Mouse (Mus musculus) heart, postnatal 0 days (tissue): ENCODE results near the gene Slc17a5.

Source experiments
- CTCF ChIP-seq: IDR thresholded peaks from 2 replicates; pipeline ENCODE4 v1.5.1; 2016; ENCODE audit warnings: antibody characterized with exemption, control low read depth, low read depth
- EP300 ChIP-seq: IDR thresholded peaks from 2 replicates; pipeline ENCODE4 v1.6.1; 2016; ENCODE audit warnings: antibody characterized with exemption, low read depth

DNA sequence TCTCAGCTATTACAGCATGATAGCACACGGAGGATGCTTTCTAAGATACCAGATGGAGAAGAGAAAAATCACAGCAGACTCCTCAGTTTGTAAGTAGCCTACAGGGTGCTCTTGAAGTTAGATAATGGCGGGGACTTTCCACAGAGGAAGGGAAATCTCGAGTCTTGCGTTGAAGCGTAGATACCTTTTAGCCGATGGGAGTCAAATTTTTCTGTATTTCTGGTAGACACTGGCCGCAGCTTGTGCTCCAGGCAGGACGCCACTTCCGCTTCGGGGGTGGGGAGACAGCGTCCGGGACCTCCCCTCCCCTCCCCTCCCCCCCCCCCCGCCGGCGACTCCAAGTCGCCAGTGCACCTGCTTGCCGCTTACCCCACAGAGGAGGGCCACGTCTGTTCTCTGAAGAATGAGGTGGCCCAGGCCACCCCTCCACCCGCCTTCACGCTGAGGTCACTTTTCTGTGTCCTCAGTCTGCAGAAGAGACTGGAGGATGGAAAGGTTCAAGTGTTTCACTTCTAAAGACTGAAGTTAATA, 98.9 kb downstream of the Slc17a5 start, which contains the start of gene Eef1a1:
- TF ChIP-seq CTCF, result no peak
- no peak for TF ChIP-seq EP300
